Mouse (Mus musculus) layer of hippocampus, postnatal 10 days (tissue): Measurements from ENCODE around the gene Uncx. TPM values are rescaled to one million over a fixed set of nuclear protein-coding genes. Genes with fewer than 3 reads are reported as not detected.

ENCODE experiments used
- total RNA-seq, 2 experiments: library from RNA; stranded (reverse); gene quantifications; 2 replicates each; pipeline ENCODE4 v1.2.3; 2021

The Uncx gene
- total RNA-seq, 2 experiments from 2014 or later, result 0.13 TPM; not detected in 1

Other genes with a start within 250 kb of the Uncx start
- 100 to 1,000 TPM; 255 to 270 TPM for gene Adap1, start 217.9 kb upstream of the Uncx start, total RNA-seq
- 10 to 100 TPM; 74.9 to 79.5 TPM for gene Cox19, start 192.1 kb upstream of the Uncx start, total RNA-seq
- not detected for gene Cyp2w1, start 190.9 kb upstream of the Uncx start, total RNA-seq
- 1 to 10 TPM; 6.8 to 7.8 TPM for gene Gpr146, start 165.8 kb upstream of the Uncx start, total RNA-seq
- under 1 TPM; 0.22 to 0.32 TPM for gene C130050O18Rik, start 138.2 kb upstream of the Uncx start, total RNA-seq
- 1 to 10 TPM; 3.7 to 3.8 TPM for gene Gper1, start 120.3 kb upstream of the Uncx start, total RNA-seq
- 10 to 100 TPM; 19.3 to 21.0 TPM for gene 3110082I17Rik, start 83.0 kb upstream of the Uncx start, total RNA-seq
- gene Zfand2a, start 58.9 kb upstream of the Uncx start, total RNA-seq, result 10 to 100 TPM; 78.9 to 81.7 TPM
- 1 to 10 TPM; 3.5 to 4.3 TPM for gene Micall2, start 192.8 kb downstream of the Uncx start, total RNA-seq
- 10 to 100 TPM; 91.7 to 93.3 TPM for gene Ints1, start 232.2 kb downstream of the Uncx start, total RNA-seq
- 10 to 100 TPM; 10.3 to 10.4 TPM for gene Mafk, start 248.0 kb downstream of the Uncx start, total RNA-seq